In genomic region chr3:101206172-101206571, GRCm38 (mm10) we compare ENCODE assay signal across 7 mouse cellular contexts.
DNase-seq lines count a peak whose midpoint lies in the region.

No protein-coding gene starts in this region.

- DNase-seq in MN1 (ENCODE audit: low spot score) = peak; percentile 53
- peak; percentile 42 for DNase-seq in adrenal gland, postnatal 10 days
- peak; percentile 33 to 39 for DNase-seq in cerebellum, postnatal 14 days
- peak; percentile 38 to 42 for DNase-seq in heart, adult 18-20 months
- peak; percentile 9 to 52 for DNase-seq in kidney, postnatal 36 days
- DNase-seq in mesoderm, embryonic 11.5 days (ENCODE audit: low read depth, low spot score) = peak; percentile 19
- peak; percentile 43 for DNase-seq in thymus, postnatal 25 days

Comparison
In these comparisons a context has a peak if more than half of its experiments do, and no peak if none do; other contexts are left out.
1. Peak in every context shown above with its lines: DNase-seq.